Mouse (Mus musculus): ENCODE data around the gene Notch3. TPM values are rescaled to one million over a fixed set of nuclear protein-coding genes. Genes with fewer than 3 reads are reported as not detected.
"Not testable (repeated sequence)": the region's sequence is repeated elsewhere in the genome, so short reads cannot be mapped to it uniquely, and the experiment has no call there.

The Notch3 gene
- total and polyA plus RNA-seq, 3 experiments, result 0.16 to 4.4 (median 4.2) TPM

DNA sequence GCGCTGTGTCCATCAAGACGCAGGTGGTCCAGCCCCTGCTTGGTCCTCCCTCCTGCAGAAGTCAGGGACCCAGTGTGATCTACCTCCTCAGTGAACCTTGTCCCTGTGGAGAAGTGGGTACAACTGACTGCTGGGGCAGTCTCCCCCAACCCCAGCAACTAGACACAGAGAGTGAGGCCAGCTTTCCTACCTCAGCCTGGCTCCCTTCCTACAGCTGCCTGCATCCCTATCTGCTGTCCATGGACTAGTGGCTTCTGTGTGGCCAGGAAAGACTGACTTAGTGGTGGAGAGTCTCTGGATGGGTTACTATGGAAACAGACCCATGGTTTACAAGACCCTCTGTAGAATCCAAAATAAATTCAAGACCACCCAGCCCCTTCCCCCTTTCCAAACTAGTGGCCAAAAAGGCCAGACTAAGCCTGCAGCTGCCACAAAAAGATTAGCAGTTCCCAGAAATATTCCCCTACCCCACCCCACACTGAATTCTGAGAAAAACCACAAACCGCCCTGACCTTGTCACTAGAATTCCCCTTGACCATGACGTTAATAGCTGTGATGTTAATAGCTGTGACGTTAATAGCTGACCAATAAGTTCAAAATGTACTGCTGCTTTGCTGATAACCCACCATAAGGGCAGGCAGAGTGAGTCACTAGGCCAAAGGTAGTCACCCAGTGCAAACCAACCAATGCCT is 58.2 kb downstream of the Notch3 start:
- H3K9me3 ChIP-seq (replicated peaks); H3K27me3 ChIP-seq (ENCODE audit: insufficient read depth, low read length); DNase-seq (ENCODE audit: low spot score): not testable (repeated sequence)
- TF ChIP-seq TAL1 (conservative IDR thresholded peaks at IDR 0.05; ENCODE audit: low read depth, low read length), result peak; percentile 86
- H3K36me3 ChIP-seq (replicated peaks), result peaks cover 15% of the 10 kb centered on the region
- H3K4me3 ChIP-seq (ENCODE audit: low read depth, low read length), result peak overlapping the region; percentile 59; the same call in 1 of the 2 replicates
- peak; percentile 29 for ATAC-seq (ENCODE audit: extremely low read depth, insufficient number of reproducible peaks, low FRiP score, poor library complexity, severe bottlenecking)
- peaks cover 80% of the 10 kb centered on the region for H3K4me1 ChIP-seq (ENCODE audit: insufficient read depth, low read depth, low read length)

DNA sequence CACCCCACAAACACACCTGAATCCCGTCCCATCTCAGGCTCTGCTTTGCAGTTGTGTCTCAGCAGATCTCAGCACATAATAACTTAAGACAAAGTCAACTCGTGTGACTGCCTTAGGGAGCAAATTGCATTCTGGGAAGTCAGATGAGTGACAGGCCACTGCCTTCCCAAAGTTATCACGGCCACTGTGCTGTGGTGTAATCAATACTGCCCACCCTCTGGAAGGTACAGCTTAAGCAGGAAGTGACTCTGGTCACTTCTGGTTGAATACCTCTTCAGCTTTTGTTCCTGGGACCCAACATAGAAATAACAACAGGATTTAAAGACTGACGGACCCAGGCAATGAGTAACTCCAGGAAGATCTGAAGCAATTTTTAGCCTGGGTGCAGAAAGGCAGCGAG is 58.8 kb downstream of the Notch3 start:
- no peaks in the 10 kb centered on the region for H3K27me3 ChIP-seq (ENCODE audit: insufficient read depth, low read length)
- H3K36me3 ChIP-seq (replicated peaks), result peaks cover 15% of the 10 kb centered on the region
- DNase-seq (ENCODE audit: low spot score), result no peak
- TF ChIP-seq GATA2 (IDR thresholded peaks at IDR 0.05; ENCODE audit: borderline replicate concordance, low read depth, low read length), result no peak
- no peak for TF ChIP-seq GATA1 (IDR thresholded peaks at IDR 0.05; ENCODE audit: borderline replicate concordance, low read length)
- TF ChIP-seq POLR2AphosphoS5 (IDR thresholded peaks at IDR 0.05; ENCODE audit: insufficient replicate concordance, low read depth, low read length), result no peak
- TF ChIP-seq CTCF (IDR thresholded peaks at IDR 0.05; ENCODE audit: low read depth, low read length), result no peak
- no peak for TF ChIP-seq TAL1 (conservative IDR thresholded peaks at IDR 0.05; ENCODE audit: low read depth, low read length)
- H3K4me1 ChIP-seq (ENCODE audit: insufficient read depth, low read depth, low read length), result peaks cover 78% of the 10 kb centered on the region
- ATAC-seq (ENCODE audit: extremely low read depth, insufficient number of reproducible peaks, low FRiP score, poor library complexity, severe bottlenecking), result peak; percentile 65
- H3K9me3 ChIP-seq (replicated peaks), result no peaks in the 10 kb centered on the region
- peak overlapping the region; percentile 59; the same call in 1 of the 2 replicates for H3K4me3 ChIP-seq (ENCODE audit: low read depth, low read length)

DNA sequence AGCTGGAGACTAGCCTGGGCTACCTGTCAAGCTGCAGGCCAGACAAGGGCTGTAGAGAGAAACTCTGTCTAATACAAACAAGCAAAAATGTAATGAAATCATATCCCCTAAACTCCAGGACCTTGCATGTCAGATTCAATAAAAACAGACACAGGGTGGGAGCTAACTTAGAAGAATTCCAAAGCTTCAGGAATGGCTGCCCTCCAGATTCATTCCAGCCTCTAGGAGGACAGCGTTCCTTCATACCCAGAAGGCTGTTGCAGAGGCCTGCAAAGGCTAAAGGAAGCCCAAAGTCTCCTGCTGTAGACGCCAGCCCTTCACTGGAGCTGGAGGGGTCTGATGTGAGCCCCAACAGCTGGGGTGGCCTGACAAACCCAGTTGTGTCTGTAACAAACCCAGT is 60.3 kb downstream of the Notch3 start:
- peaks cover 75% of the 10 kb centered on the region for H3K4me1 ChIP-seq (ENCODE audit: insufficient read depth, low read depth, low read length)

DNA sequence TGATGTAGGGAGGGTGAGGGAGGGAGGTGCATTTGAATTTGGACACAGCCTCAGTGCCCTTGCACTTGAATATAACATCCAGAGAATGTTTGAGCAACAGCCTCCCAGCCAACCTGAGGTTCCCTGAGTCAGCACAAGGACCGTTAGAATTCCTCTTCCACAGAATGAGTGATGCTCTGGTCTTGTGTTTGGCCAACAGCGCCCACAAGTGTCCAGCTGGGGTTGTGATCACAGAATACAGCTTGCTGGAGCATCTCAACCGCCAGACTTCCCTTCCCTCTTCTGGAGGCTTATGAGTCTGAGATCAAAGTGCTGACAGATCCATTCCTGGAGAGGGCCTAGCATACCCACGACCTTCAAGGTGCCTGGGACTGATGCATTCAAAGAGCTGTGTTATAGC is 63.6 kb downstream of the Notch3 start:
- ATAC-seq (ENCODE audit: extremely low read depth, insufficient number of reproducible peaks, low FRiP score, poor library complexity, severe bottlenecking), result no peak
- H3K27me3 ChIP-seq (ENCODE audit: insufficient read depth, low read length), result peaks cover 19% of the 10 kb centered on the region
- H3K4me1 ChIP-seq (ENCODE audit: insufficient read depth, low read depth, low read length), result peaks cover 61% of the 10 kb centered on the region
- no peak for DNase-seq (ENCODE audit: low spot score)
- TF ChIP-seq GATA1 (IDR thresholded peaks at IDR 0.05; ENCODE audit: borderline replicate concordance, low read length) (no peak), TAL1 (conservative IDR thresholded peaks at IDR 0.05; ENCODE audit: low read depth, low read length) (no peak), POLR2AphosphoS5 (IDR thresholded peaks at IDR 0.05; ENCODE audit: insufficient replicate concordance, low read depth, low read length) (no peak), GATA2 (IDR thresholded peaks at IDR 0.05; ENCODE audit: borderline replicate concordance, low read depth, low read length) (no peak), CTCF (IDR thresholded peaks at IDR 0.05; ENCODE audit: low read depth, low read length) (no peak)
- H3K9me3 ChIP-seq (replicated peaks), result peaks cover 15% of the 10 kb centered on the region
- H3K36me3 ChIP-seq (replicated peaks), result no peaks in the 10 kb centered on the region
- no peak overlapping the region for H3K4me3 ChIP-seq (ENCODE audit: low read depth, low read length)

More for the DNA sequence above, 60.3 kb downstream of the Notch3 start:
- Histone ChIP-seq H3K9me3 (replicated peaks) (no peaks in the 10 kb centered on the region), H3K4me3 (ENCODE audit: low read depth, low read length) (no peak overlapping the region), H3K36me3 (replicated peaks) (peaks cover 15% of the 10 kb centered on the region), H3K27me3 (ENCODE audit: insufficient read depth, low read length) (no peaks in the 10 kb centered on the region)
- no peak for TF ChIP-seq GATA2 (IDR thresholded peaks at IDR 0.05; ENCODE audit: borderline replicate concordance, low read depth, low read length)
- no peak for TF ChIP-seq TAL1 (conservative IDR thresholded peaks at IDR 0.05; ENCODE audit: low read depth, low read length)
- no peak for TF ChIP-seq GATA1 (IDR thresholded peaks at IDR 0.05; ENCODE audit: borderline replicate concordance, low read length)
- TF ChIP-seq CTCF (IDR thresholded peaks at IDR 0.05; ENCODE audit: low read depth, low read length), result no peak
- no peak for TF ChIP-seq POLR2AphosphoS5 (IDR thresholded peaks at IDR 0.05; ENCODE audit: insufficient replicate concordance, low read depth, low read length)
- ATAC-seq (ENCODE audit: extremely low read depth, insufficient number of reproducible peaks, low FRiP score, poor library complexity, severe bottlenecking) (no peak), DNase-seq (ENCODE audit: low spot score) (no peak)

DNA sequence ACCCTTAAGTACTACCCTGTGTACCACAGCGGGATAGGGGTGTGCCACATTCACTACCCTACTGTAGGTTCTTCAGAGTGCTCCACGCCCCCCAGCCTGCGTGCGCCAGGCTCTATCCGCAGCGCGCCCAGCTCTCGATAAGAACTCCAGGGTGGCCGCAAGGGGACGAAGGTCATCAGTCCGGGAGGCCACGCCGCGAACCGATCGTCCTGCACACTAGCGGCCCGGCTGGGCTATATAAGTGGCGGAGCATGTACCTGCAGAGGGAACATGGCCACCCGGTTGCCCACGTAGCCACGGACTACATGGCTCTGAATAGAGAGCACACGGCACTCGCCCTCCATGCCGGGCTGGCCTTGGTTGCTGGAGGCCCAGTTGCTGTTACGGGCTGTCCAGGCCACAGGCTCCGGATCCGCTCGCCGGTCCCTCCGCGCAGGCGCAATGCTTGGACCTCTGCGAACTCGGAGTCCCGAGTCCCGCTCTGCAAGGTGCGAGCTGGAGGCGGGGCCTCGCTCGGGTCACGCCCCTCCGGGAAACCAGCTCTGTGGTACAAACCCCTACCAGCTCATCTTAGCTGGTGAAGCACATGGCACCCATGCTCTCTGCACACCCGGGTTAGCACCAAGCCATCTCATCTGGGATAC is 66.6 kb downstream of the Notch3 start:
- Histone ChIP-seq H3K36me3 (replicated peaks) (no peaks in the 10 kb centered on the region), H3K27me3 (ENCODE audit: insufficient read depth, low read length) (peaks cover 22% of the 10 kb centered on the region), H3K9me3 (replicated peaks) (peaks cover 15% of the 10 kb centered on the region), H3K4me1 (ENCODE audit: insufficient read depth, low read depth, low read length) (peaks cover 32% of the 10 kb centered on the region), H3K4me3 (ENCODE audit: low read depth, low read length) (peak overlapping the region; percentile 58; the same call in 1 of the 2 replicates)
- DNase-seq (ENCODE audit: low spot score), result no peak
- ATAC-seq (ENCODE audit: extremely low read depth, insufficient number of reproducible peaks, low FRiP score, poor library complexity, severe bottlenecking), result no peak
- TF ChIP-seq TAL1 (conservative IDR thresholded peaks at IDR 0.05; ENCODE audit: low read depth, low read length), result no peak
- no peak for TF ChIP-seq POLR2AphosphoS5 (IDR thresholded peaks at IDR 0.05; ENCODE audit: insufficient replicate concordance, low read depth, low read length)
- TF ChIP-seq GATA1 (IDR thresholded peaks at IDR 0.05; ENCODE audit: borderline replicate concordance, low read length), result no peak
- TF ChIP-seq CTCF (IDR thresholded peaks at IDR 0.05; ENCODE audit: low read depth, low read length), result no peak
- no peak for TF ChIP-seq GATA2 (IDR thresholded peaks at IDR 0.05; ENCODE audit: borderline replicate concordance, low read depth, low read length)

DNA sequence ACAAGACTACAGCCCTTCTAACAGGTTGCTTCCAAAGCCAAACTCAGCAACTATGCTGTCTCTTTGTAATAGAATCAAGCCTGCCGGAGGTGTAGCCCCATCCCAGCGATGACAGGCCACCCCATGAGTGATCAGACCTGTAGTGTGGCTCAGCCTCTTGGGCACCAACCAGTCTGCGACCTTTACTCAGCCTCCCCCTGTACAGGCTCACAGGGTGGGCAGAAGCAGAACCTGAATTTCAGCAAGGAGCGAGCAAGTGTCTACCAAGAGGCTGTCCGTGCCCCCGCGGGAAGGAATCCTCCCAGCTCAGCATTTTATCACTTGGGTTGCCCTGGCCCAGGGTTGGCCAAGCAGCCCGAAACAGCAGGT is 67.1 kb downstream of the Notch3 start:
- no peak for DNase-seq (ENCODE audit: low spot score)
- no peak for ATAC-seq (ENCODE audit: extremely low read depth, insufficient number of reproducible peaks, low FRiP score, poor library complexity, severe bottlenecking)
- H3K4me1 ChIP-seq (ENCODE audit: insufficient read depth, low read depth, low read length), result peaks cover 28% of the 10 kb centered on the region
- TF ChIP-seq TAL1 (conservative IDR thresholded peaks at IDR 0.05; ENCODE audit: low read depth, low read length) (no peak), GATA2 (IDR thresholded peaks at IDR 0.05; ENCODE audit: borderline replicate concordance, low read depth, low read length) (no peak), POLR2AphosphoS5 (IDR thresholded peaks at IDR 0.05; ENCODE audit: insufficient replicate concordance, low read depth, low read length) (no peak), GATA1 (IDR thresholded peaks at IDR 0.05; ENCODE audit: borderline replicate concordance, low read length) (no peak), CTCF (IDR thresholded peaks at IDR 0.05; ENCODE audit: low read depth, low read length) (no peak)
- H3K36me3 ChIP-seq (replicated peaks), result no peaks in the 10 kb centered on the region
- H3K9me3 ChIP-seq (replicated peaks), result peaks cover 15% of the 10 kb centered on the region
- H3K27me3 ChIP-seq (ENCODE audit: insufficient read depth, low read length), result peaks cover 22% of the 10 kb centered on the region
- peak overlapping the region; percentile 58; the same call in 1 of the 2 replicates for H3K4me3 ChIP-seq (ENCODE audit: low read depth, low read length)

DNA sequence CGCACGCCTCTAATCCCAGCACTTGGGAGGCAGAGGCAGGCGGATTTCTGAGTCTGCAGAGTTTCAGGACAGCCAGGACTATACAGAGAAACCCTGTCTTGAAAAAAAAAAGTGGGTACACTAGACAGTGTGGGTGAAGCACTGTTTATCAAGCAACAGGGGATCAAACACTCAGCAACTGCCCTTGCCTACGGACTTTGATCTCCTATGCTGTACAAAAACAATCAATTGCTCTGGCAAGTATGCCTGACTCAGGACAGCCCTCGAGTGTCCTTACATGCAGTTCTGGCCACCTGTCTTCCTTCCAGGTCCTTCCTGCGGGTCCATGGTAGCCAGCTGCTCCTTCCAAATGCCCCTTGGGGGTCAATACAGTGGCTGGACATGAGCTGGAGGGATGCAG is 67.7 kb downstream of the Notch3 start:
- ATAC-seq (ENCODE audit: extremely low read depth, insufficient number of reproducible peaks, low FRiP score, poor library complexity, severe bottlenecking); H3K4me3 ChIP-seq (ENCODE audit: low read depth, low read length); H3K36me3 ChIP-seq (replicated peaks); DNase-seq (ENCODE audit: low spot score): not testable (repeated sequence)
- Histone ChIP-seq H3K9me3 (replicated peaks) (peaks cover 22% of the 10 kb centered on the region), H3K27me3 (ENCODE audit: insufficient read depth, low read length) (peaks cover 22% of the 10 kb centered on the region), H3K4me1 (ENCODE audit: insufficient read depth, low read depth, low read length) (peaks cover 28% of the 10 kb centered on the region)

Data from G1E (cell line).